Mouse (Mus musculus): ENCODE results near the gene Birc3.
"Not testable (repeated sequence)": the region's sequence is repeated elsewhere in the genome, so short reads cannot be mapped to it uniquely, and the experiment has no call there.

The Birc3 gene

GRCm38 (mm10) chr9:7872775-7873439, at the start of gene Birc3:
Gene Birc3, minus strand, starts transcription at chr9:7873186.
- peak; percentile 19 for DNase-seq

- no peak for DNase-seq
Observed at GRCm38 (mm10) chr9:7914925-7915324, 41.9 kb upstream of the Birc3 start.

DNA sequence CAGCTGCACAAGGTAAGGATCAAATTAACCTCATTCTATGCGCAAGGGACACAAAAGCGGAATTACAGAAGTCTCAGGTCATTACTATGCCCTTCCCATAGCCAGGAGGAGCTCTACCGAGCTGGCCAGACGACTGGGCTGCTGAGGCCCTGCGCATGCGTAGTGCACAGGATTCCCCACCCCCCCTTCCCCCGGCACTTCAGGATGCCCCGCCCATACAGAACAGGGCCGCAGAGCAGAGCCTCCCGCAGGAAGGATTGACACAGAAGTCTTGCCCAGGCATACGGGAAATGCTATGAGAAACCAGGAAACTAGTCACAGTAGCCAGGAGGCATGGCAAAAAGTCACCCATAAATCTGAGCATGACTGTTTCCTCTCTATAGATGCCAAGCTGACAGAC, 41.5 kb upstream of the Birc3 start:
- peak; percentile 30 for DNase-seq

DNA sequence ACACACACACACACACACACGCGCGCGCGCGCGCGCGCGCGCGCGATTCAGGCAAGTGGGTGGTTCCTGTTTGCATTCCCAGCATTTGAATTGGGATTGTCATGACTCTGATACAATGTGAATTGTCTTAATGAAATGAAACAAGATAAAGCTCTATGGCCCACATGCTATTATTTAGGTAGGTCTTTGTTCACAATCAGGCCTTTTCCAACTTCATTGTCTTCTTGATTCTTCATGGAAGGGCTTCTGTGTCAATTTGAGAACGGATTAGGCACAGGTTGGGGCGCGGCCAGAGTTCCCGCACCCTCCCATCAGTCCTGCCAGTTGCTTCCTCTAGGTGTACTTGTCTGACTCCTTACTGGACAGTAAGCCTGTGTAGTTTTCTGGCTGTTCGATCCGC, 41.0 kb upstream of the Birc3 start:
- DNase-seq, result no peak

DNA sequence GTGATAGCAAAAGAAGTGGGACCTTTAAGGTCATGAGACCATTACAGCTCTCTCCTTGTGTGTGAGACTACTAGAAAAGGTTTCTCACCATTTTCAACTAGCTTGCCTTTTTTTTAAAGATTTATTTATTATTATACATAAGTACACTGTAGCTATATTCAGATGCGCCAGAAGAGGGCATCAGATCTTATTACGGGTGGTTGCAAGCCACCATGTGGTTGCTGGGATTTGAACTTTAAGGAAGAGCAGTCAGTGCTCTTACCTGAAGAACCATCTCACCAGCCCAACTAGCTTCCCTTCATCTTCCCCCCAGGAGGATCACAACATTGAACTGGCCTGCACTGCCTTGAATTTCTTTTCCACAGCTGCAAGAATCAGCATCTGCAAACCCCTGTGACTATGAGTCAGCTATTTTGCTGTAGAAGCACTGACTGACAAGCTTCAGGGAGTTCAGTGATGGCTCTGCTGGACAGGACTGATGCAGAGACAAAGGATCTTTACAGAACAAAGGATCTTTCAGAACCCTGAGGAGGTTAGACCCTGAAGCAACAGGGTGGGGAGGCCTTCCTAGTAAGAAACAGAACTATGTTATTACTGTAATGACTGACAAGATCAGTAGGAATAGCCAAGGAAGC, 34.5 kb upstream of the Birc3 start:
- no peak for DNase-seq

DNA sequence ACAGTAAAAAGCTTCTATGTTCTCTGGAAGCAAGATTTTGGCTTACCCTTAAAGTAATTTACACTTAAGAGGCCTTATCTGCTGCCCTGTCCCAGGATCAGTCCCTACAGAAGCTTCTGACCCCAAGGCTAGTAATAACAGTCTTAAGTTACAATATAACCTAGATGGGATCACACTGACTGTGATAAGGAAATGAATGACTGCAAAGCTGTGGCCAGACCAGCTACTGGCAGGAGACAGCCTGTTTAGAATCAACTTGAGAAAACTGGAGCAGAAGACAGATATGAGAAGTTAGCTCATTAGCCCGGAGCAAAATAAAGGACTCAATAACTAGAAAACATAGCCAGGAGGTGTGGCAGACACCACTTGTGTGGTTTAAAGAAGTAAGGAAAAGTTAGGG, 33.6 kb upstream of the Birc3 start:
- DNase-seq, result no peak

- DNase-seq, result no peak
Observed at GRCm38 (mm10) chr9:7903825-7904224, 30.8 kb upstream of the Birc3 start.

- DNase-seq, result no peak
Observed at GRCm38 (mm10) chr9:7903262-7903661, 30.3 kb upstream of the Birc3 start.

- DNase-seq, result no peak
Observed at GRCm38 (mm10) chr9:7902311-7902710, 29.3 kb upstream of the Birc3 start.

DNA sequence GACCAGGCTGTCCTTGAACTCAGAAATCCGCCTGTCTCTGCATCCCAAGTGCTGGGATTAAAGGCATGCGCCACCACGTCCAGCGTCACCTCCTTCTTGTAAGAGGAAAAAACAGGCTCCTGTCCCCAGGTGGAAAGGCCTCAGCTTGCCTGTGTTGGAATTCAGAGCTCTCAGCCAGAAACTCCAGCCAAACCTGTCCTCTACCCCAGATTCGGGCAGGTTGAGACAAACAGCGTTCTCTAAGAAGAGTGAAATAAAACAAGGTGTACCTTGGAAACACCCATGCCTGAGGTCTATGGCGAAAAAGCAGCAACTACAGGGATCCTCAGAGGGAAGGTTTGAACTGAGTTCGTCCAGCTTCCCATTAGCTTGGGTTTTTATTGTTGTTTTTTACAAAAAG, 28.0 kb upstream of the Birc3 start:
- no peak for DNase-seq

DNA sequence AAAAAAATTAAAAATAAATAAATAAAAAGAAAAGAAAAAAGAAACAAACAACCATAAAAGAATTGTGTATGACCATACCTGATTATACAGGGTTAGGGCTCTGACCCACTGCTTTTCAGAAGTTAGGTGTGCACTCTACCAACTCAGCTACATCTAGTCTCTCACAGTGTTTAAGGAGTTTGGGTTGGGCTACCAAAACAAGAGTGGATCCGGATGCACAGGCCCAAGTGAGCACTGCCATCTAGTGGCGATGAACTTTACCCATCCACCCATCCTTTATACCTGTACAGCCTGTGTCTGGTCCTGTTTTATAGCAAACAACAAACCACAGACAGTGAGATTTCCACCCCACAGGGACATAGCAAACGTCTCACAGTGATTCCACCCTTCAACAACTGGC, 24.5 kb upstream of the Birc3 start:
- DNase-seq, result peak; percentile 70

DNA sequence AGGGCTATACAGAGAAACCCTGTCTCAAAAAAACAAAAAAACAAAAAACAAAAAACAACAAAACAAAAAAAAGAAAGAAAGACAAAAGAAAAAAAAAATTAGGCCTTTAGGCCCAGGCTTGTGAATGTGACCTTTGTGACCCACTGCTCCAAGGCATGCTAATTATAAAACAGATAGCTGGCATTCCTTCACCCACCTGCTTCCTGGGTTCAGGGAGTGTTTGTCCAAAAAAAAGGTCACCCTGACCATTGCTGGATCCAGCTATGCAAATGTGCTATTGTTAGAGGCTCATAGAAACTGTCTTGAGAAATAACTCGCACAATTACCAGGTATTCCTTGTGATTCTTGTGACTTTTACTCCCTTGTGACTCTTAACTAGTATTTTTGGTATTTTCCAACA, 18.8 kb upstream of the Birc3 start:
- DNase-seq, result not testable (repeated sequence)

- no peak for DNase-seq
Observed at GRCm38 (mm10) chr9:7891177-7891576, 18.2 kb upstream of the Birc3 start.

DNA sequence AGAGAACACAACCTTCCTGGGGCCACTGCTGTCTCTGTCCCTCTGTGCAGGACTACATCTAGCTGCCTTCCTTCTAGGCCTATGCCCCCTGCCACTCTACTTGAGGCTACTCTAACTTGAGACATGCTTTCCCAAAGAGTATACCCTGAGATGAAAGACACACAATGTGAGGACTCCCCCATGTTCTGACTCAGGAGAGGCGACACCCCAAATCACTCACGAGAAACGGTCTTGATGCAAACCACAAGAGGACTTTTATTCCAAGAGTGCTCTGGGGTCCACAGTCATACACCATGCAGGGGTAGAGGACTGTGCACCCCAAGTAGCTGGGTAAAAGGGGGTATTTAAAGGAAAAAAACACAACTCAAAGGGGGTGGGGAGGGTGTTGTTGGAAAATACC, 11.4 kb upstream of the Birc3 start:
- no peak for DNase-seq

- DNase-seq, result no peak
Observed at GRCm38 (mm10) chr9:7882304-7882865, 9.4 kb upstream of the Birc3 start.

DNA sequence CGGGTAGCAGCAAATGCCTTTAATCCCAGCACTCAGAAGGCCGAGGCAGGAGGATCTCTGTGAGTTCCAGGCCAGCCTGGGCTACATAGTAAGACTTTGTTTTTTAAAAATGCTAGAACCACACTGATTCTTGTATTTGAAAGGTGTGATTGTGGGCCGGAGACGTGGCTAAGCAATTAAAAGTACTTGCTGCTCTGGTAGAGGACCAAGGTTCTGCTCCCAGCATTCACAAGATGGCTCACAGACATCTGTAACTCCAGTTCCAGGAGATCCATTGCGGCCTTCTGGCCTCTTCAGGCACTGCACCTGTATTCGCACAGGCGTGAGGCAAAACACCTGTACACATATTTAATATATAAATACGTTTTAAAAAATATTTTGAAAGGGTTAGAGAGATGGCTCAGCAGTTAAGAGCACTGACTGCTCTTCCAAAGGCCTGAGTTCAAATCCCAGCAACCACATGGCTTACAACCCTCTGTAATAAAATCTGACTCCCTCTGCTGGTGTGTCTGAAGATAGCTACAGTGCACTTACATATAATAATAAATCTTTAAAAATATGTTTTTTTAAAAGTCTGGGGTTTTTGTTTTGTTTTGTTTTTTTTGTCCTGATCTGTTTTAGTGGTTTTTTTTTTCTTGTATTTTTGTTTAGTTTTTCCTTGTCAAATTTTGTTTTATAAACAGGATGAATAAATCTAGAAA, 675 bp upstream of the Birc3 start:
- DNase-seq, result no peak

- no peak for DNase-seq
Observed at GRCm38 (mm10) chr9:7872044-7872774, 777 bp downstream of the Birc3 start.

- no peak for DNase-seq
Observed at GRCm38 (mm10) chr9:7871316-7872043, 1.5 kb downstream of the Birc3 start.

DNA sequence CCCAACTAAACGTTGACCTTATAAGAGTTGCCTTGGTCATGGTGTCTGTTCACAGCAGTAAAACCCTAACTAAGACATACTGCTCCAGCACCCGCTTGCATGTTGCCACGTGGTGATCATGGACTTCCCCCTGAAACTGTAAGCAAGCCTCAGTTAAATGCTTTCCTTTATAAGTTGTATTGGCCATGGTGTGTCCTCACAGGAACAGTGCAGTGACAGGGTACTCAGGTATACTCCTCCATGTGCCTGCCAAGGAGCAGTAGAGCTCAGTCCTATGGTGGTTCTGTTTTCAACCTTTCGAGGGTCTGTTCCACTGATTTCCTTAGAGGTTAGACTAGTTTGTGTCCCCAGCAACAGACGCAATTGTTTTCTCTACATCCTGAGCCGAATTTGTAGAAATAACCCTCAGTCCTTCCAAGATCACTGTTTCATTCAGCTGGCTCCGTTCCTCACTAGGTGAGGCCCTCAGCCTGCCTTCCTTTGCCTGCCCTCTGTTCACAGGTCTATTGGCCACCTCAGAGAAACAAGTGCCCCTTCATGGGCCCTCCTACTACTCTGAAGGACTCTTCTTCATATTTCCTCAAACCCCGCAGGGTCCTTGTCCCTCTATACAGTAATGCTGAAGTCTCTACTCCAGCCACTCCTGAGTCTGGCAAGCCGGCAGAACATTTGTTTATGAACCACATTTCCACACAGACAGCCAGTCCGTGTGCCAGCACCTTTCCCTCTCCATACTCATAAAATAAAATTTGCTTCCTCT, 2.2 kb downstream of the Birc3 start:
- no peak for DNase-seq

- no peak for DNase-seq
Observed at GRCm38 (mm10) chr9:7868838-7869491, 4.0 kb downstream of the Birc3 start.

- no peak for DNase-seq
Observed at GRCm38 (mm10) chr9:7867981-7868380, 5.0 kb downstream of the Birc3 start.
